Mouse (Mus musculus) liver, embryonic 14.5 days (tissue): ENCODE data around the gene Grifin. TPM values are rescaled to one million over a fixed set of nuclear protein-coding genes. Genes with fewer than 3 reads are reported as not detected.
A peak's percentile ranks its signal among the peaks of the same experiment; 100 is the strongest.

Experiments
- ATAC-seq: fragments of 200-750 bp; cut with Nextera tagmentation; 2 replicates; pipeline ENCODE4 v1.8.0; 2017; ENCODE audit warnings: moderate number of reproducible peaks, mild to moderate bottlenecking, moderate library complexity; ENCODE audit not compliant: insufficient read depth
- DNase-seq, 3 experiments: peaks; one replicate each; pipeline ENCODE4 v3.0.0-alpha.2; 2012 to 2013; ENCODE audit warnings: low read depth in 3 of 3, low spot score in 3 of 3
- H3K27ac ChIP-seq: fragments of 300-500 bp; sonication (generic); 2 replicates; pipeline ENCODE4 v1.5.1; 2014; ENCODE audit warnings: moderate library complexity, mild to moderate bottlenecking, control low read depth, inconsistent platforms
- H3K27me3 ChIP-seq: fragments of 300-500 bp; sonication (generic); 2 replicates; pipeline ENCODE4 v1.6.1; 2014; ENCODE audit warnings: mild to moderate bottlenecking, low read length, moderate library complexity; ENCODE audit not compliant: control insufficient read depth, insufficient read depth
- H3K36me3 ChIP-seq: fragments of 300-500 bp; sonication (generic); replicated peaks from 2 replicates; pipeline ENCODE4 v1.6.1; 2014; ENCODE audit warnings: low read depth; ENCODE audit not compliant: control insufficient read depth, insufficient read depth
- H3K4me1 ChIP-seq, 2 experiments: fragments of 200-500 bp in 1 of 2; fragments of 300-500 bp in 1 of 2; sonication (generic) in 1 of 2; replicated peaks; 2 replicates each; pipeline ENCODE4 v1.6.1; 2012 to 2014; ENCODE audit warnings: antibody characterized with exemption in 1 of 2, inconsistent platforms in 1 of 2, low read length in 1 of 2; ENCODE audit not compliant: control insufficient read depth in 2 of 2, insufficient read depth in 2 of 2
- H3K4me2 ChIP-seq: fragments of 300-500 bp; sonication (generic); 2 replicates; pipeline ENCODE4 v1.6.1; 2014; ENCODE audit warnings: low read depth, mild to moderate bottlenecking, control low read depth, moderate library complexity
- H3K4me3 ChIP-seq, 2 experiments: fragments of 200-500 bp in 1 of 2; fragments of 300-500 bp in 1 of 2; sonication (generic) in 1 of 2; 2 replicates each; pipeline ENCODE4 v1.5.1; 2012 to 2014; ENCODE audit warnings: low read depth in 2 of 2, low read length in 2 of 2, mild to moderate bottlenecking in 2 of 2, control low read depth in 1 of 2, inconsistent platforms in 1 of 2, moderate library complexity in 1 of 2; ENCODE audit not compliant: insufficient read depth in 1 of 2
- H3K9ac ChIP-seq: fragments of 300-500 bp; sonication (generic); replicated peaks from 2 replicates; pipeline ENCODE4 v1.6.1; 2014; ENCODE audit warnings: mild to moderate bottlenecking, control low read depth, moderate library complexity
- H3K9me3 ChIP-seq: fragments of 300-500 bp; sonication (generic); 2 replicates; pipeline ENCODE4 v1.6.1; 2016; ENCODE audit warnings: low read length, mixed read lengths; ENCODE audit not compliant: control insufficient read depth
- CTCF ChIP-seq: IDR thresholded peaks from 2 replicates; pipeline ENCODE4 v1.5.1; 2016; ENCODE audit warnings: antibody characterized with exemption, low read depth, control low read depth
- EP300 ChIP-seq: IDR thresholded peaks from 2 replicates; pipeline ENCODE4 v1.6.1; 2016; ENCODE audit warnings: antibody characterized with exemption, low read depth
- WGBS: fragments of 180-500 bp; shearing (Covaris S2); extraction: QIAGEN DNeasy Blood & Tissue Kit; methylation state at CpG from one replicate; pipeline ENCODE4 v1.1.7; 2014; ENCODE audit not compliant: insufficient replicate concordance; 5-methylcytosine and 5-hydroxymethylcytosine counted together
- polyA plus RNA-seq, 2 experiments: library from polyadenylated mRNA; depleted of rRNA in 1 of 2; stranded (reverse) in 1 of 2; unstranded in 1 of 2; fragments of >200 nt; fragmentation: Nextera tagmentation in 1 of 2; extraction: Ambion mirVana in 1 of 2; gene quantifications; 2 replicates each; pipeline versions ENCODE4 v1.2.1 to v1.2.3; 2012 to 2014

Gene Grifin
- polyA plus RNA-seq, 2 experiments: 2.3 to 2.5 TPM

GRCm38 (mm10) chr5:140601712-140602111 is 36.8 kb upstream of the Grifin start:
- TF ChIP-seq EP300 (no peak), CTCF (no peak)
- H3K27me3 ChIP-seq: peaks cover 26% of the 10 kb centered on the region
- no peak overlapping the region for H3K4me2 ChIP-seq
- no peaks in the 10 kb centered on the region for H3K9me3 ChIP-seq
- no peak overlapping the region for H3K9ac ChIP-seq
- H3K36me3 ChIP-seq: no peaks in the 10 kb centered on the region
- no peak overlapping the region for H3K4me3 ChIP-seq
- ATAC-seq: no peak
- DNase-seq: no peak
- 70% methylated on average over 12 of the region's 12 CpGs for WGBS
- no peak overlapping the region for H3K27ac ChIP-seq
- peaks cover 17 to 21% of the 10 kb centered on the region in 2 experiments for H3K4me1 ChIP-seq

DNA sequence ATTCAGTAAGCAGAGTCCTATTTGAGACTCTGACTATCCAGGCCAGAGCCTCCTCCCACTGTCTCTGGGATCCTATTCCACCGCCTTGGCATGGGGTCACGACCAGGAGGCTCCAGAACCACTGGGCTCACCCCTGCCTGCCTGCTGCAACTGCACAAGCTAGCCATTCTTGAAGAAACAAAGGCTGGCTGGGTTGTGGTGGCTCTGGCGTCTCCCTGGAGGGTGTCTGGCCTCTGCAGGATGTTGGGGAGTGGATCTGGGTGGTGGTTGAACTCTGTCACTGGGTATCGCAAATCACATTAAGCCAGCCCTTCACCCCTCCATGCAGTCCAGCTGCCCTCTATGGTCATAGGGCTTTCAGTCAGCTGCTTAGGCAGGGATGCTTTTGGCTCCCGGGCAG is 35.1 kb upstream of the Grifin start:
- H3K4me2 ChIP-seq: no peak overlapping the region
- H3K9ac ChIP-seq: no peak overlapping the region
- no peaks in the 10 kb centered on the region for H3K9me3 ChIP-seq
- no peaks in the 10 kb centered on the region for H3K36me3 ChIP-seq
- no peak for ATAC-seq
- no peak overlapping the region for H3K4me3 ChIP-seq
- peaks cover 8% of the 10 kb centered on the region for H3K27me3 ChIP-seq
- peaks cover 26 to 30% of the 10 kb centered on the region in 2 experiments for H3K4me1 ChIP-seq
- no peak overlapping the region for H3K27ac ChIP-seq
- no peak for TF ChIP-seq CTCF
- TF ChIP-seq EP300: no peak
- WGBS: 61% methylated on average over 5 of the region's 5 CpGs
- DNase-seq: no peak

DNA sequence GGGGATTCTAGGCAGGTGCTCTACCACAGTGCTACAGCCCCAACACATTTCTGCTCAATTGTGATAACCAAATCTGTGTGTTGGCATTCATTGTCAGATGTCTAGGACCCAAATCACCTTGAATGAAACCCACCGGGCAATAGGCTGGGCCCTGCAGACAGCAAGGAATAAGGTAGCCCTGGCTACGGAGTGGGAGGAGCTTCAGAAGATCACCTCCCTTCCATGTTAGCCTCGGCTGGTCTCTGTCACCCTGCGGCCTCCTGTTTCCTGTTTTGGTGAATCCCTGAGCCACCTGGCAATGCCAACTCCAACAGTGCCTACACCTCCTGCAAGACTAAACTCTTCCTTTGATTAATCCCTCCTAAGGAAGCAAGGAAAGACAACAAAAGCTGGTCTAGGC is 32.9 kb upstream of the Grifin start:
- Histone ChIP-seq H3K4me3 (no peak overlapping the region), H3K4me1 (peaks cover 38 to 40% of the 10 kb centered on the region in 2 experiments), H3K9me3 (no peaks in the 10 kb centered on the region), H3K27me3 (no peaks in the 10 kb centered on the region), H3K9ac (no peak overlapping the region), H3K36me3 (no peaks in the 10 kb centered on the region), H3K27ac (peak overlapping the region; percentile 92), H3K4me2 (peak overlapping the region; percentile 77)
- DNase-seq: no peak
- ATAC-seq: no peak
- no peak for TF ChIP-seq CTCF
- TF ChIP-seq EP300: no peak
- WGBS: 41% methylated on average over 4 of the region's 4 CpGs

DNA sequence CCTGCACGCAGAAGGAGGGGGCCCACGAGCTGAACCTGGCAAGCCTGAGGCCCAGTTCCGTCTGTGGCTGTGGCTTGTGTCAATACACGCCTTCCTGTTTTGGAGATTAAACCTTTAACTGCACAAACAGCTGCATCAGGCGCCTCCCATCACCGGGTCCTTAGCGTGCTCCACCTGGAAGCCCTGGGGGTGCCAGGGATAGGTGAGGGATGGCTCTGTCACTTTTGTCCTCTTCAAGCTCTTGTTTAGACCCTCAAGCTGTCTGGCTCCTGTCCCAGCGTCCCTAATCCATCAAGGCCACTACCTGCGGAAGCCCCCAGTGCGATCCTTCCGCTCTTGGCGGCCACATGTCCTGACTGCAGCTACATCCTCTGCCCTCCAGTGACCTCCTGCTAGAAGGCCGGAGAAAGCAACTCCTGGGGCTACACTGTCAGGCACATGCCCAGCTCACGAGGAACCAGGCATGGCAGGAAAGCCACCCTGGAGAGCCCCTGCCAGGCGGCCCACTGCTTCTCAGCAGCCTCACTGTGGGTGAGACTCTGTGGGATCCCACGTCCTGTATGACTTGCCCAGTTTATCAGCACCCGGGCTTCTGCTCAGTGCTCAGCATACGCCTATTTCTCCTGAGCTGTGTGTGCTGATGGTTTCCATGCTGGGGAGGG is 32.2 kb upstream of the Grifin start:
- no peaks in the 10 kb centered on the region for H3K27me3 ChIP-seq
- H3K4me2 ChIP-seq: peak overlapping the region; percentile 77
- peaks cover 38 to 40% of the 10 kb centered on the region in 2 experiments for H3K4me1 ChIP-seq
- DNase-seq (no peak), ATAC-seq (peak; percentile 92)
- WGBS: 6% methylated on average over 18 of the region's 18 CpGs
- H3K9ac ChIP-seq: peak overlapping the region; percentile 68
- TF ChIP-seq EP300: 0 out of 2 replicates have a peak, but pooled peaks have one; percentile 8
- TF ChIP-seq CTCF: no peak
- H3K9me3 ChIP-seq: no peaks in the 10 kb centered on the region
- peak overlapping the region; percentile 92 for H3K27ac ChIP-seq
- no peaks in the 10 kb centered on the region for H3K36me3 ChIP-seq
- H3K4me3 ChIP-seq: peak overlapping the region; percentile 0 to 39; a peak in 2 of 4 replicates

- 12% methylated on average over 3 of the region's 3 CpGs for WGBS
- no peaks in the 10 kb centered on the region for H3K27me3 ChIP-seq
- TF ChIP-seq CTCF: no peak
- no peak; the same call in 1 of the 2 replicates for TF ChIP-seq EP300
- H3K36me3 ChIP-seq: no peaks in the 10 kb centered on the region
- ATAC-seq: peak; percentile 78
- DNase-seq: no peak
- peak overlapping the region; percentile 77 for H3K4me2 ChIP-seq
- peak overlapping the region; percentile 13 to 39 for H3K4me3 ChIP-seq
- peak overlapping the region; percentile 68 for H3K9ac ChIP-seq
- H3K9me3 ChIP-seq: no peaks in the 10 kb centered on the region
- peaks cover 38 to 40% of the 10 kb centered on the region in 2 experiments for H3K4me1 ChIP-seq
- H3K27ac ChIP-seq: peak overlapping the region; percentile 92
These were observed 31.6 kb upstream of the Grifin start for GRCm38 (mm10) chr5:140596426-140596825.
